Mouse (Mus musculus): Measurements from ENCODE around the gene Sh3bp2. TPM values are rescaled to one million over a fixed set of nuclear protein-coding genes. Genes with fewer than 3 reads are reported as not detected.
A peak's percentile ranks its signal among the peaks of the same experiment; 100 is the strongest.

Gene Sh3bp2
- total RNA-seq, 2 experiments from 2014 or later: 9.8 to 11.4 TPM

DNA sequence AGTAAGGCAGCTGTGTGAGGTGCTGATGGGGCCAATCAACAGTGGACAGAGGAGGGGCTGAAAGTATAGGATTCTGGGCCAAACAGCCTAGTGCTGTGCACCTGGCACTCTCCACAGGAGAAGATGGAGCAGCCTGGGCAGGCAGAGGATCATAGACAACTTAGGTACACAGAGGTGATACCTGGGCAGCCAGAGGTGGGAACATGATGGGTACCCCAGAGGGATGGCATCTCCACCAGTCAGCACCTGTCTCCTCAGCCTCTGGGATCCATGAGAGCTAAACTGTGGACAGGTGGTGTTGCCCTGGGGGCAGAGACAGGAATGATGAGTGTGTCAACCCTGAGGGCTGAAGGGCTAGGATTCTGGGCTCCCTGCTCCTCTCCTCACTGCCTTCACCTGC lies 1.1 kb upstream of the Sh3bp2 start:
- no peak for DNase-seq (ENCODE audit: low spot score in 2 of 2)

DNA sequence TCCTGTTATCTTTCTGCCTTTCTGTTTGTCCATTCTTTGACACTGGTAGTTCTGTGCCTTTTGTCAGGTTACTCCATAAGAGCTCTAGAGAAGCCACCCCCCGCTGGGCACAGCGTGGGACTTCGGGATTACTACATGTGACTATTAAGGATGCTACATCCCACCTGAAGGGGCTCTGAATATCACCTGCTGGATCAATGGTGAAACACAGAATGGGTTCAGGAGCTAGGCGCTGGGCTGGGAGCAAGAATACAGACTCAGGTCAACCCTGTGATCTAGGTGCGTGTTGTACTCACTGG lies 788 bp downstream of the Sh3bp2 start:
- DNase-seq (ENCODE audit: low spot score in 2 of 2): no peak

DNA sequence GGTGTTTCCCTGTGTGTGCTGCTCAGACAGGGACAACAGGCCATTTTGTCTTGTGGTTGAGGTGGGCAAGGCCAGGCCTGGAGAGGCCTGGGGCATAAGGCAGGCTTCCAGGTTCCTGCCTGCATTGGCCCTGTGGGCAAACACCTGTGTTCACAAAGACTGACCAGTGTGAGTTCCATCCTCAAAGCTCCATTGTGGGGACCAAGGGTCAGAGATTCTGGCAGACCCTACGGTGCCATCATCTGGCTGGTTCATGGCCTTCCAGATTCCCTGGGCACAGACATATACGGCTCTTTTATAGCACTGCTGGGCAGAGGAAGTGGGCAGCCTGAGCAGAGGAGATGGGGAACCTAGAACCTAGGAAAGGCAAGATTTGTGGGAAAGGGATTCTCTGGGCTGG lies 1.7 kb downstream of the Sh3bp2 start:
- no peak for DNase-seq (ENCODE audit: low spot score in 2 of 2)

DNA sequence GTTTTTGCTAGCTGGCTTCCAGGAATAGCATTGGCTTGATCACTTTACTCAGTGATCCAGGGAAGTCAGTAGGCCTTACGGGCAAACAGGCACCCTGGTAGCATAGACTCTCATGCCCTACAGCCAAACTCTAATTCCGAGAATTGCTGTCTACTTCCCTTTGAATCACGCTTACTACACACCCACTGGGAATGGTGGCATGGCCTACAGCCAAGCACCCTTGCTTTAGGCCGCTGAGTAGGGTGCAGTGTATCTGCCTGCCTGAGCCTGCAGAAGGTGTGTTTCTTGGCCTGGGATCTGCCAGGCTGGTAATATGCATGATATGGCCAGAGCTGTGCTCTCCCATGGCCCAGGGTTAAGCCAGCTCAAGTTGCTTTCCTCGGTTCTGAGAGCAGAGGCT lies 3.1 kb downstream of the Sh3bp2 start:
- DNase-seq (ENCODE audit: low spot score in 2 of 2): no peak

DNA sequence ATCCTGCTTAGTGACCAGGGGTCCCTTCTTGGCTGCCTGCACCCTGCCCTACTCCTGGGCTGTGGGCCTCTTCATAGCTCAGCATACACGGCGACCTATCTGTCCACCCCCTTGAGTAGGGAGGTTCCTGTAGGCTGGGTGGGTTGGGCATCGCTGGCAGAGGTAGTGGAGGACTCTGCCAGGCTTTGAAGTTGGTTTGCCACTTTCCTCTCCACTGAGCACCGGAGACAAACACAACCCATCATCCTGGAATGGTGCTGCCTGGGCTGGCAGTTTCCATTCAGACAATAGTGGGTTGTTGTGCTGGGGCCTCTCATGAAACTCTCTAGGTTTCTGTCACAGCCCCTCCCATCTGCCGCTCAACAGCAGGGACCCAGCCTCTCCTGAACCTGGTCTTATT lies 4.5 kb downstream of the Sh3bp2 start:
- no peak for DNase-seq (ENCODE audit: low spot score in 2 of 2)

DNA sequence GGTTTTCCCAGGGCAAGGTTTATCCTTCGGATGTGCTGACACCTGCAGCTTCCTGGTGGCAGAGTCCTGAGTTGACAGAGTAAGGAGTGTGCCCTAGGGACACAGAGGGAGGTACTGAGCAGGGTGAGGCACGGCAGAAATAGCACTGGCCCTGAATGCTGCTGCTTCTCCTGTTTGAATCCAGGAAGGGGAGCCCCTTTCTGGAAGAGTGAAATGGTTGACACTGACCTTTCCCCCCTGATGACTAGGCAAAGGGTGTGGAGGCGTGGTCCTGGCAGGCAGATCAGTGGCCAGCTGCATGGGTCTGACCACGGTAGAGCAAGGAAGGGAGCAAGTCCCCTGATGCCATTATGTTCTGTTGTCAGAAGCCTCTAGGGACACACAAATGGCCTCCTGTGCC lies 5.0 kb downstream of the Sh3bp2 start:
- DNase-seq (ENCODE audit: low spot score in 2 of 2): no peak

DNA sequence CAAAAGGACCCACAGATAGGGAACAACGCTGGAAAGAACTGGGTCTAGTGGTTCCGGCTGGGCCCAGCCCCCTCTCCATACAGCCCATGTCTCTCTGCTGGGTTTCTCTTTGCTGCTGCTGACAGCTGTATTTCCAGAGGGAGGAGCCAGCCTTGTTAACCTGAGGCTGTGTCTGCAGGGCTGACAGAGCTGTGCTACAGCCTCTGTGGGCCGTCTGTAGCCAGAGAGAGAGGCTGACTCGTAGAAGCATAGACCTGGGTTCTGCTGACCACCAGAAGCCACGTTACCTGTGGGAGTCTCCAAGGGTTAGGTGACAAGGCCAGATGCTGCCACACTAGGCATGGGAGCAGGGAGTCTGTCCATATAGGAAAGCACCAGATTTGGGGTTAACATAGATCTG lies 7.4 kb downstream of the Sh3bp2 start:
- no peak for DNase-seq (ENCODE audit: low spot score in 2 of 2)

DNA sequence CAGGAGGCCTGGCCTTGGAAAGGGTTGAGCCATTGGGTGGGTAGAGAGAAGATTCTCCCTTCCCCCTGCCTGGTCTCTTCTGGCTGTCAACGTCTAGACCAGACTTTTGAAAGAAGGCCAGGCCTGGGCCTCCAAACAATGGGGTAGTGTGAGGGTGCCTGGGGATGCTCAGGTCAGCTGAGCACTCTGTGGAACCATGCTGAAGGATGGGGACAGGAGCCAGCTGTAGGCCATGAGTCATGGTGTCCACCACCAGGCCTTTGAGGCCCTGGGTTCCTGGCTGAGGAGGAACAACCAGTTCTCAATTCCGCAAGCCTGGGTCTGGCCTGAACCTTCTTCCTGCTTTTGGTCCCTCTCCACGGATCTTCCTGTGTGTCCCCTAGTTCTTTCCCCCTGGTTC lies 8.2 kb downstream of the Sh3bp2 start:
- DNase-seq (ENCODE audit: low spot score in 2 of 2): no peak

DNA sequence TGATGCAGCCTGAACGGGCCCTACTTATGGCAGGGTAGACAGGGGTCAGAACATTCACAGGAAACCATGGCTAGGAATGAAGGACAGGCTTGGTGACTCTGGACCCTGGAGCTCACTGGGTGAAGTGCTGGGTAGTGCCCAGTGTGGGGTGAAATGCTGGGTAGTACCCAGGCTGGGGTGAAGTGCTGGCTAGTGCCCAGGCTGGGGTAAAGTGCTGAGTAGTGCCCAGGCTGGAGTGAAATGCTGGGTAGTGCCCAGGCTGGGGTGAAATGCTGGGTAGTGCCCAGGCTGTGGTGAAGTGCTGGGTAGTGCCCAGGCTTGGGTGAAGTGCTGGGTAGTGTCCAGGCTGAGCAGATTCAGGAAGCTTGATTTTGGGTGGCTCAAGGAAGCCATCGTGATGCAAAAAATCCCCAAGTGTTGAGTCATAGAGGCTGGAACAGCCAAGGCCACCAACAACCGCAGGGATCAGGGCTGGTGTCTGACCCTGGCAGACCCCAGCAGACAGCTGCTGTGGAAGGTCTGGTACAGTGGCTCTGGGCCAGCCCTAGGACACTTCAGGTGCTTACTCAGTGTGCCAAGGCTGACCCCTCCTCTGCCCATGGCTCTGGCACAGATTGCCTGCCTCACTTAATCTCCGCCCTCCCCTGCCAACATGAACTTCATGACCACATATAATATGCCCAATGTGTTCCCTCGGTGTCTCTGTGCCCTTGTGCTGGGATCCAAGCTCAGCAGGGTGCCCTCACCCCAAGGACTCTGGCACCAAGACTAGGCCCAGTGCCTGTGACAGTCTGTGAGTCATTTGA lies 9.3 kb downstream of the Sh3bp2 start:
- no peak for DNase-seq (ENCODE audit: low spot score in 2 of 2)

DNA sequence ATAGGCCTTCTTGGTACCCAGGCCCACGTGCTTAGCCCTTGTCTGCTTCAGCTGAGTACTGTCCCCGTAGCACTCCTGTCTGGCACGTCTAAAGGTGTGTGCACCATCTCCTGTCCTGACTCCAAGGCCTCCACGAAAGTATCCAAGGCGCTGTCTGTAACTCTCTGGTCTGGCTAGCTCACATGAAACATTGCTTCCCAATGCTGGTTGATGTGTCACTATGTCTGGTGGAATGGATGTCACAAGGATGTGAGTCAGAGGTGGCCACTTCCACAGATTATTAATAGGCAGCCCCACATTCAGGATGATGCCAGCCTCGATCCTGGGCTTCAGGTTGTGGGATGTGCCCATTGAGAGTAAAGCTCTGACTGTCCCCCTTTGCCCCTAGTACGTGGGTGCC lies 10.2 kb downstream of the Sh3bp2 start:
- DNase-seq (ENCODE audit: low spot score in 2 of 2): no peak

DNA sequence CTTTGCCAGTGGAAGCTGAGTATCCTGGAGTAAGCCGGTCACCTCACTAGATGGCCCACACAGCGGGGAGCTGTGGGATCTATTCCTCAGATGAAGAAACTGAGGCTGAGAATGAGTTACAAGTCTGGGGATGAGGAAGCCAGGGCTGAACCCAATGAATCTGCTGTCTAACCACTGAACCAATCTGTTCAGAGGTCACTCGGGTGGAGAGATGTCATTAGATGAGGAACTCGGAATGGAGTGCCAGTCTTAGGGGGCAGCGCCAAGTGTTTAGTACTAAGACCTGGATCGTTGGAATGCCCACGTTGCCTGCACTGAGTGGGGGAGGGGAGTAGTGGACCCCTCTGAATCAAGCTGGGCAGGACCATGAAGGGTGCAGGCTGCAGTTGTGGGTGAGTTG lies 12.4 kb downstream of the Sh3bp2 start:
- DNase-seq (ENCODE audit: low spot score in 2 of 2): no peak

DNA sequence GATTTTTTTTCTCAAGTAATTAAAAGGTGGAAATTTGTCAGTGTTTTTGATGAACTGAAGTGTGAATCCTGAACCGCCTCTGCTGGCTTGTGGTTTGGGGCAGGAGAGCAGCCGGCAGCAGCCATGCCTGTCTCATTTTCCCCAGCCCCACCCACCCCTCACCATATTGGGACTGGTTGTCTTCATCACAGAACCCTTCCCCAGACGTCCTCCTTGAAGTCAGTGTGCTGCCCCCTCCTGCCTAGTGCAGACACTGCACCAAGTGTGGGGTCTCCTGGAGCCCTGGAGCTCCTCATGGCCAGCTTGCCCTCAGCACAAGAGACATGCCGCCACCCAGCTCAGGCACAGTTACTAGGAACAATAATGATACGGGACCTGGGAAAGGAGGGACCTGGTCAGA lies 12.9 kb downstream of the Sh3bp2 start:
- peak in 1 of 2 experiments; percentile 37 for DNase-seq (ENCODE audit: low spot score in 2 of 2)

DNA sequence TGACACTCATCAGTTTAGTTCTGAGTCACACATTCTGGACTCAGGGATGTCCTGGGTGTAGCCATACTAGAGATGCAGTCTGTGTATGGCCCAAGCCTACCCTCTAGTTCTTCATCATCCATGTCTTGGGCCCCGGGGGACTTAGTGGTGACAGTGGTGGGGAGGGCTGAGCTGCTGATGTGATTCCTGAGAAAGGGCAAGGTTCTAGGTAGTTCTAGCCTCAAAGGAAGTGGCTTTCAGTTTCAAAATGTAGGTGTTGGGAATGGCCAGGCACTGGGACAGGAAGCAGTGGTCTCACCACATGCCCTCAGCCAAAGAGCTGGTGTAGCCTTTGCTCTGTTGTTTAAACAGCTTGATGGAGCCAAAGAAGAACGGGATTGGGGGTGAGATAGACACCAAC lies 13.5 kb downstream of the Sh3bp2 start:
- no peak for DNase-seq (ENCODE audit: low spot score in 2 of 2)

DNA sequence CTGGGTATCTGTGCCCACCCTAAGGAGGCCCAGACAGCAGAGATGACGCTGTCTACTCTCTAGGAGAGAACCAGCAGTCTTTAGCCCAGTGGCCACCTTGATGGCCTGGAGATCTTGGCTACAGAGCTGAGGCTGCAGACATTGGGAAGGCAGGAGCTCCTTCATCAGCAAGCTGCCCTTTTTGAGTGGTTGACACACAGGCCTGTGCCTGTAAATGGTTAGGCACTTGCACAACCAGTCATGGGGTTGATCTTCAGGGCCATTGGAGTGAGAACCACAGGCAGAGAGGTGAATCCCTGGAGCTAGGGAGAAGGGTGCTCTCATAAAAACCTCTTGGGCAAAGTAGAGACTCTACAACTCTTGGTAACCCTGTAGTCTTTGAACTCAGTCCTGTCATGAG lies 16.5 kb downstream of the Sh3bp2 start:
- no peak for DNase-seq (ENCODE audit: low spot score in 2 of 2)

DNA sequence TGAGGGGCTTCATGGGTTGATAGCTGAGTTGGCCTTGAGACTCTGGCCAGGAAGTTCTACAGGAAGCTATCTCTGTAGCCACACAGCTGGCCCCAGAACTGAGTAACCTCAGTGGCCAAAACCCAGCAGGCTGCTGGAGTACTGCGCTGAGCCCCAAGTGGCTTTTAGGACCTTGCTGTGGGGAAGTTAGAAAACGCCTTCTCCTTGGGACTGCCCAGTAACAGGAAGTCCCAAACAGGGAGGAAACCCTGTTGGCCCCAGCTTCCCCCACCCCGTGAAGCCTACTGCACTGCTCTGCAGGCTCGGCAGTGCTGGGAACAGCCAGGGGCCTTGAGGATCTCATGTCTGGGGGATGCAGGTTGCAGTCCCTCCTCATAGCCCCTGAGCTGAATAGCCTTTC lies 17.5 kb downstream of the Sh3bp2 start:
- no peak for DNase-seq (ENCODE audit: low spot score in 2 of 2)

DNA sequence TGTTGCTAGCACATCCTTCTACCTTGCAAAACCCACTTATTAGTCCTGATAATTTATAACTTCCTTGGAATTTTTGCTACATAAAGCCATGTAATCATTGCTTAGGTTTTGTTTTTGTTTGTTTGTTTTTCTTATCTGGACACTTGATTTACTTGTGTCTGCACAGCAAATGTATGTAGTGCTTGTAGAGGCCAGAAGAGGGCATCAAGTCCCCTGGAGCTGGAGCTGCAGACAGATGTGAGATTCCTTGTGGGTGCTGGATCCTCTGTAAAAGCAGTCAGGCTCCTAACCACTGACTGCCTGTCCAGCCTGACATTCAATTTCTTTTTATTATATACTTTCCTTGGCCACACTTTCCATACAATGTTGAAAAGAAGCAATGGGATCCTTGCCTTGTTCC lies 21.8 kb downstream of the Sh3bp2 start:
- DNase-seq (ENCODE audit: low spot score in 2 of 2): peak in 1 of 2 experiments; percentile 41

DNA sequence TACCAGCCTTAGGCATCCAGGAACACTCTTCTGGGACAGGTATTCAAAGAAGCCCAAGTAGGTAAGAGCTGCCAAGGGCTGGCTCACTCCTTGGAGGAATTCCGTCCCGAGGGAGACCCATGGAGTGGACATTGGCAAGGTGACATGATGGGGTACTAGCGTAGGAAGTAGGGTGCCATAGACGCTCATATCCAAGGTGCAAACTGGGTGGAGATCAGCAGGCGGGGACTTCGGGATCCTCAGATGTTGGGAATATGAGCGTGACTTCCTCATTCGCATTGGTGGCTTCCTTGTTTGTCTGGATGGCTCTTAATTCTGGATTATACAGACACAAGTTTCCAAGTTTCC lies 23.5 kb downstream of the Sh3bp2 start:
- no peak for DNase-seq (ENCODE audit: low spot score in 2 of 2)

DNA sequence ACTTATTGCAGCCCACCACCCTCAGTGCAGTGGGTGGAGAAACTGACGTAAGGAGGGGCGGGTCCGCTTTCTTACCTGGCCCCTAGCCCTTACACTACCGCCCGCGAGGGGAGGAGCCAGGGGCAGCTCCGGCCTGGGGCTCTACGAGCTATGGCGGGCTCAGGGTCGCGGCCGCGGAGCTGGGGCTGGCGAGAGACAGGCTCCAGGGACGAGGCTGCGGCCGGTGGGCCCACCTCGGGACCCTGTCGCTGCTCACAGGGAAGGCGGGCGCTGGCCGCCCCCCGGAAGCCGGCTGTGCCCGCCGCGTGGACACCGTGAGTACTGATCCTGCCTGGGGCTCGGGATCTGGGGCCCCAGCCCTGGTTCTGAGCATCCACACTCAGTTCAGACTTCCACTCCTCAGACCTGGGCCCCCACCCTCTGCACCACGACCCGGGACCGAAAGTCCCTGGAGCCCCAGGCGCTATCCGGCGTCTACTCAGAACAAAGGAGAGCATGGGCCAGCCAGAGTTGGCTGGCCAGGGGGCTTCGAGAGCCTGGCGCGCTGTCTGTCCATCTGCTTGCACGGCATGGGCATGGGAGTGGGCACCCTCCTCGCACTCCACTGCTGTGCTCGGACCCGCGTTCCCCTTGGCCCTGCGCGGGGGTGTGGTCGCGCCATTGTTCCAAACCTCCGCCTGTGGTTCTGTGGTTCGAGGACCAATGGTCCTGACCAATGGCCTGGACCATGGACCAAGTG lies 24.0 kb downstream of the Sh3bp2 start:
- DNase-seq (ENCODE audit: low spot score in 2 of 2): peak; percentile 50 to 64

DNA sequence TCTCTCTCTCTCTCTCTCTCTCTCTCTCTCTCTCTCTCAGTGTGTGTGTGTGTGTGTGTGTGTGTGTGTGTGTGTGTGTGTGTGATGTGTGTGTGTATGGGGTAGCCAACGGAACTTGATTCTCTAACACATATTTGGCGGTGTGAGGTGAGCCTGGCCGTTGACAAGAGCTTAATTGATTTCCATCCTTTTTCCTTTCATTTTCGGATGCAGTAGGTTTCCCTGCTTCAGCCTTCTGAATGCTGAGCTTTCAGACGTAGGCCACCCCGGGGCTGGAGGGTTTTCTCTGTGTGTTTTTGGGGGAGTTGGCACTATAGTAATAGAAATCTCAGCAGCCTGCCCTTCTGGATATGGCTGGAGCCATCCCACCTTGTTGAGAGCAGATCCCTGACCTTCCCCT lies 24.6 kb downstream of the Sh3bp2 start:
- DNase-seq (ENCODE audit: low spot score in 2 of 2): peak in 1 of 2 experiments; percentile 28

DNA sequence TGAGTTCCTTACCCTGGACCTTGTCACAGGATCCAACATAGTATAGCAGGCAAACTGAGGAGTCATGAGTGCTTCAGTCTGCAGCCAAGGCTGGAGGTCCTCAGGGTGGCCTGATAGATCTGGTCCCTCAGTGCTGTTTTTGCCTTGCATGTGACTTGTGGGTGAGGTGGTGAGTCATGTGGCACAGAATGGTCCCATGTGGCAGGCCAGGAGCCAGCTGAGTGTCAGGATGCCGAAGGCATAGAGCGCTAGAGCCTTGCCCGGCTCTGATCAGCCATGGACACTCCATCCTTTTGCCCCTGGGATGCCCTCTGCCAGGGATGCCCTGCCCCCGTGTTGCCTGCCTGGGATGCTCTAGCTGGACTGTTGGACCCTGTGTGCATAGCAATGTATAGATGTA lies 26.2 kb downstream of the Sh3bp2 start:
- no peak for DNase-seq (ENCODE audit: low spot score in 2 of 2)

DNA sequence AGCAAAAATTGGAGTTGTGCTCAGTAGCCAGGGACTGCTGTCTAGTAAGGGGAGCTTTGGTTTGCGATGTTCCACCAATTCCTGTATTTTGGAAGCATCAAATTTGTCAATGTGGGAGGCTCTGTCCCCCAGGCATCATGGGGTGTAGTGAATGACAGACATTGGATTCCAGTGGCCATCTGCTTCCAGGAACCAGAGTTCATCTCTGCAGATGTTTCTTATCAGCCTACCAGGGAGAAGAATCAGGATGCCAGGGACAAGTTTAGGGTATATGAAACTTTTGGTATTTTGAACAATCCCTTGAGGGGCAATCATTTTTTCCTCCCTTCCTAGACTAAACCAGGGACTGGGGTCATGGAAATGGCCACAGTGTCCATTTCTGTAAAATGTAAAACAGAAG lies 38.2 kb downstream of the Sh3bp2 start:
- DNase-seq (ENCODE audit: low spot score in 2 of 2): no peak

DNA sequence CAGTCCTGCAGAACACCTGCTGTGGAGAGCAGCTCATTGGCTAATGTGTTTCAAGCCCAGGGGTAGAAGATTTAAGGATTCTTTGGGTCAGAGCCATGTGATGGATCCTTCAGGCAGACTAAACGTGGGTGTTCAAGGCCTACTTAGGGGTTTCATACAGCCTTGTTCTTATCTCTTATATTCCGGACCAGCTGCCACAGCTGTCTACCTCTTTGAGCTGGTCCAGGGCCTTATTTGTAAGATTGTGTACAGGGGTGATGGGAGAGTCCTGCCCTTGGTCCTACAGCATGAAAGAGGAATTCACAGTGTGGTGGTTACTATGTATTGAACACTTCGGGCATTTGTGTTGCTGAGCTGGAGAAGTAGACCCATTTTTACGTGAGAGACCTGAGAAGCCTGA lies 38.7 kb downstream of the Sh3bp2 start:
- no peak for DNase-seq (ENCODE audit: low spot score in 2 of 2)

All from layer of hippocampus, postnatal 10 days (tissue).